Mouse (Mus musculus): Measurements from ENCODE around the gene Fam32a.

Fam32a gene

GRCm38 (mm10) chr8:72240403-72240763 is 20.9 kb downstream of the Fam32a start:
- DNase-seq (ENCODE audit: low read depth), result no peak

GRCm38 (mm10) chr8:72240951-72241350 is 21.4 kb downstream of the Fam32a start:
- DNase-seq (ENCODE audit: low read depth), result no peak

- DNase-seq (ENCODE audit: low read depth), result no peak
Measured at GRCm38 (mm10) chr8:72242226-72242625, 22.7 kb downstream of the Fam32a start.

- no peak for DNase-seq (ENCODE audit: low read depth)
Measured at GRCm38 (mm10) chr8:72244610-72245009, 25.1 kb downstream of the Fam32a start.

GRCm38 (mm10) chr8:72257171-72257901 is 37.8 kb downstream of the Fam32a start:
- no peak for DNase-seq (ENCODE audit: low read depth)

GRCm38 (mm10) chr8:72257902-72258238 is 38.3 kb downstream of the Fam32a start:
- no peak for DNase-seq (ENCODE audit: low read depth)

GRCm38 (mm10) chr8:72259862-72260261 is 40.3 kb downstream of the Fam32a start:
- DNase-seq (ENCODE audit: low read depth), result no peak

GRCm38 (mm10) chr8:72260585-72260984 is 41.1 kb downstream of the Fam32a start:
- no peak for DNase-seq (ENCODE audit: low read depth)

- DNase-seq (ENCODE audit: low read depth), result no peak
Measured at GRCm38 (mm10) chr8:72261019-72261418, 41.5 kb downstream of the Fam32a start.

- DNase-seq (ENCODE audit: low read depth), result no peak
Measured at GRCm38 (mm10) chr8:72261431-72261830, 41.9 kb downstream of the Fam32a start.

GRCm38 (mm10) chr8:72261872-72262271 is 42.3 kb downstream of the Fam32a start:
- no peak for DNase-seq (ENCODE audit: low read depth)

GRCm38 (mm10) chr8:72262756-72263155 is 43.2 kb downstream of the Fam32a start:
- DNase-seq (ENCODE audit: low read depth), result no peak

- DNase-seq (ENCODE audit: low read depth), result no peak
Measured at GRCm38 (mm10) chr8:72263451-72263850, 43.9 kb downstream of the Fam32a start.

GRCm38 (mm10) chr8:72265342-72265741 is 45.8 kb downstream of the Fam32a start:
- DNase-seq (ENCODE audit: low read depth), result peak; percentile 58

GRCm38 (mm10) chr8:72266671-72267070 is 47.1 kb downstream of the Fam32a start:
- DNase-seq (ENCODE audit: low read depth), result no peak

GRCm38 (mm10) chr8:72267106-72267505 is 47.6 kb downstream of the Fam32a start:
- DNase-seq (ENCODE audit: low read depth), result no peak

- DNase-seq (ENCODE audit: low read depth), result no peak
Measured at GRCm38 (mm10) chr8:72268356-72268755, 48.8 kb downstream of the Fam32a start.

GRCm38 (mm10) chr8:72270606-72271005 is 51.1 kb downstream of the Fam32a start:
- no peak for DNase-seq (ENCODE audit: low read depth)

- no peak for DNase-seq (ENCODE audit: low read depth)
Measured at GRCm38 (mm10) chr8:72271051-72271660, 51.6 kb downstream of the Fam32a start.

GRCm38 (mm10) chr8:72271691-72272090 is 52.2 kb downstream of the Fam32a start:
- DNase-seq (ENCODE audit: low read depth), result no peak

GRCm38 (mm10) chr8:72272361-72272760 is 52.8 kb downstream of the Fam32a start:
- peak; percentile 55 for DNase-seq (ENCODE audit: low read depth)

GRCm38 (mm10) chr8:72273111-72273770 is 53.7 kb downstream of the Fam32a start:
- DNase-seq (ENCODE audit: low read depth), result no peak

- no peak for DNase-seq (ENCODE audit: low read depth)
Measured at GRCm38 (mm10) chr8:72273807-72274206, 54.3 kb downstream of the Fam32a start.

All from fibroblast of lung, adult 2 months (primary cell).